Mouse (Mus musculus) megakaryocyte, adult 5-6 weeks (primary cell): Measurements from ENCODE around the gene Iqcf5. TPM values are rescaled to one million over a fixed set of nuclear protein-coding genes. Genes with fewer than 3 reads are reported as not detected.
A peak's percentile ranks its signal among the peaks of the same experiment; 100 is the strongest.

Source experiments
- ATAC-seq: 2 replicates; pipeline ENCODE4 v1.8.0; 2016; ENCODE audit warnings: mild to moderate bottlenecking, inconsistent platforms; ENCODE audit not compliant: poor library complexity, severe bottlenecking
- total RNA-seq, 2 experiments: library from RNA; stranded (forward) in 1 of 2; stranded (reverse) in 1 of 2; fragments of 153-499, 151-499 nt in 1 of 2; fragments of 221-1000, 200-1000 nt in 1 of 2; gene quantifications; 2 replicates each; pipeline versions ENCODE4 v1.2.3 to v1.2.4; 2015 to 2017

The Iqcf5 gene
- not detected in 2 replicates for total RNA-seq (2015)
- not detected in 2 replicates for total RNA-seq (2017)

DNA sequence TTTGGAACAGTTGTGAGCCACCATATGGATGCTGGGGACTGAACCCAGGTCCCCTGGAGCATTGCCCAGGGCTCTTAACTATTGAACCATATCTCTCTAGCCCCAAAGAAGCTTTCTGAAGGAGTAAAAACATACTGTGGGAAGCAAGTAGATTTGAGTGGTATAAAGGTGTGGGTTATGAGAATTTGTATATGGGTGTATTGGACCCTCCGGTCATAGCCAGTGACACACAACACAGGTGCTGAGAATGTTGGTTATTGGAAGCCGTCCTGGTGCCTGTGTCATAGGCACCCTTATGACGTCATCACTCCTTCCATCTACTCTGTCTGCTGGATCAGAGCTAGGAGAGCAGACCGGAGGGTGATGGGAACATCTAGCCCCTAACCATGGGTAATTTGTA lies at the start of gene Iqcf5:
TSS of gene Iqcf5 (plus strand) at position 301 of the 400 bp plus-strand sequence.
- ATAC-seq, result no peak

DNA sequence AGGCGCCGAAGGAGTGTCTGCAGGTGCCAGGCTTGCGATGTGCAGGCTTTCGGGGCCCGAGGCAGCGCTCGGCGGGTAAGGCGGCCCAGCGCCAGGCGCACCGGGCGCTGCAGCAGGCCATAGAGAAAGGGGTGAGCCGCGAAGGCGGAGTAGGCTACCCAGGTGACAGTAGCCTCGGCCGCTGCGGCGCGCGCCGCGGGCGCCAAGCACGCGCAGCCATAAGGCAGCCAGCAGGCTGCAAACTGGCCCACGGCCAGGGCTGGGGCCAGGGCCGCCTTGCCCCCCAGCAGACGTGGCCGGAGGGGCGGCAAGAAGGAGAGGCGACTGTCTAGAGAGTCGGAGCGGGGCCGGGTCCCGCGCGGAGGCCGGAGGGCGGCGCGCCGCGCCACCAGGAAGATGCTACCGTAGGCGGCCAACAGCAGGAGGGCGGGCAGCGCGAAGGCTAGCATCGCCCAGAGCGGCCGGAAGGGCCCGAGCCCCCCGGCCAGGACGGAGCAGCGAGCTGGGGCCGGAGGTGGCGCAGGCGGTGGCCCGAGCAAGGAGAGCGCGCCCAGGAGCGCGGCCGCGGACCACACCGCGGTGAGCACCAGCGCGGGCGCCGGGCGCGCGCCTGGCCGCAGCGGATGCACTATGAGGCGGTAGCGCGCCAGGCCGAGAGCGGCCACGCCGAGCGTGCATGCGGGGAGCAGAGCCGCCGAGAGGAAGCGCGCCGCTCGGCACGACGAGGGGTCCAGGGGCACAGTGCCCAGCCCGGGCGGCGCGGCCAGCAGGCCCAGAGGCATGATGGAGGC lies 49.4 kb upstream of the Iqcf5 start:
- ATAC-seq, result peak; percentile 39

DNA sequence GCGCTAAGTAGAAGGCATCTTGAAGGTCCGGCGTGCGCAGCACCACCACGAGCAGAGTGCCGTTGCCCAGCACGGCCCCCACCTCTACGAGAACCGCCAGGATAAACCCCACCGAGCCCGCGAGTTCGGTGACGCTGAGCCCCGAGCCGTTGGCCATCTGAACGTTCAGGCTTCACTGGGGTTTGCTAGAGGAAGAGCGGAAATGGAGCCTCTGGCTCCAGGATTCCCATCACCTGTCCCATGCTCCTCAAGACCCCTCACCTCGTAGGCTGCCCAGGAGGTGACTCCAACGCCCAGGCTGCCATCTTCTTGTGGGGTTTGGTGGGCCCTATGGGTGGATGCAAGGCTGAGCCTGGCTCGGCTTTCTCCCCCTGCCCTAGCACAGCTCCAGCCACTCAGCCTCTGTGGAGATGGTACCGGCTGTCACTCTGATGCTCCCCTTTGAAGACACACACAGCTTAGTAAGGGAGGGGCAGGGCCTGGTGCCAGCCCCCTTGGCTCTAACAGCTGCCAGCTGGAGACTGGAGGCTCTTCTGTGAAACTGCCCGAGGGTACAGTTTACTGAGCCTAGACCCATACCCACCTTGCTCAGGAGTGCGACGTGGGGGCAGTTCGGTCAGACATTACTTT lies 48.7 kb upstream of the Iqcf5 start, which contains the start of gene Gpr62:
TSS of gene Gpr62 (minus strand) at position 368 of the 630 bp plus-strand sequence.
- ATAC-seq, result no peak

DNA sequence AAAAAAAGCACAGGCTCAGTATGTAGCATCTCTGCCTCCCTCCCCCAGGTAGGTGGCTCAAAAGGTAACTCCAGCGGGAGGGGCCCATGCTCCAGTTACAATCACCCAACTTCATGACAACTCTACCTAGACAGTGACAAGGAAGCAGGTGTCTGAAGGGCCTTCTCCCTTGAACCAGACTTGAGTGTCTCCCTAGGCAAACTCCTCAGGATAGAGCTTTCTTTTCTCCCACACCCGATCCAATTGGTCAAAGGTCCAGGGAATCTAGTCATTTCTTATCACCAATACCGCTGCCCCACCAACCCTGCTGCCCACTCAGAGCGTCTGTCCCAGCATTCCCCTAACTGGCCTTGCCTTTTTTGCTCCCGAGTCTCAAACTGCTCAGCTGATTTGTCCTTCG lies 47.7 kb upstream of the Iqcf5 start:
- no peak for ATAC-seq

DNA sequence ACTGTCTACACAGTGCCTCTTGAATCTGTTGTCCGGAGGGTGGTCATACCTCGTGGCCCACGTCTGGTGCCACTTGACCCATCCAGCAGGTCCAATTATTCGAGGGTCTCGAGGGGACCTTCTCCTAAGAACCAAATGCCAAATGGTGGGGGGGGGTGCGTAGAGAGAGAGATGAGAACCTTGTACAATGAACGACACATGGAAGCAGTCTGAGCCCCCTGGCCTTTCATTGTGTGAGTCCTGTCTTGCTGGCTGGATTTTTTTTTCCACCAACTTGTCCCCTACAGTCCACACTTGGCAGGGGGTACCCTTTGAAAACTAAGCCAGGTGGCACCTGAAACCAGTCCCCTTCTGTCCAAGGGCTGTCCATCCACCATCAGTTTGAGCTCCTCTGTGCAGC lies 46.6 kb upstream of the Iqcf5 start:
- no peak for ATAC-seq

DNA sequence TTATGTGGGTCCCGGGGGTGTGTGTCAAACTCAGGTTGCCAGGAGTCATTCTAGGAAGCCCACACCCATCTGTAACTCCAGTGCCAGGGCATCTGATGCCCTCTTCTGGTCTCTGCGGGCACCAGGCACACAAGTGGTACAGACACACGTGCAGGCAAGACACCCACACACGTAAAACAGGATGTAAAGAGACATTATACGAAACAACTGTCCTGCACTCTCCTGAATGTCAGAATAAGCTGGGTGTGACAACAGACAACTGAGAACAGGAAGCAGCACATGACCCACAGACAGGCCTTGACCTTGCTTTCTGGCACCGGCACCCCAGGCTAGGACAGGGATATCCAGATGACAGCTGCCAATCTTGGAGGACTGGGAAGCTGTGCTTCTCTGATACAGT lies 45.1 kb upstream of the Iqcf5 start:
- peak; percentile 39 for ATAC-seq

DNA sequence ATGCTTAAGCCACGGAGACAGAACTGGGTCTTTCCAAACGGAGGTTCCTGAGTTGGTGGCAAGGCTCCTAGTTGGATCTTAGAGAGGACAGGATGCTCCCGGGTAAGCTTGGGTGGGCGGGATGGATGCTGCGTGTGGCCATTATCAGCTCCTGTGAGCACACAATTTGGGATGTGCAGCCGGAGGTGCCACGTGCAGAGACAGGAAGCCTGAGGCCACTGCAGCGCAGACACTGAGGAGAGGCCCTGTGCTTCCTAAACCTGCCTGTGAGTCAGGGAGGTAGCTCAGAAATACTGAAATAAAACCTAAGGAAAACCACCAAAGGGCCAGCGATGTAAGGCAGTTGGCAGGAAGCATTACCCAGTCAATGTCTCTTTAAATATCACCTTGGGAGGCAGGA lies 44.6 kb upstream of the Iqcf5 start:
- no peak for ATAC-seq

DNA sequence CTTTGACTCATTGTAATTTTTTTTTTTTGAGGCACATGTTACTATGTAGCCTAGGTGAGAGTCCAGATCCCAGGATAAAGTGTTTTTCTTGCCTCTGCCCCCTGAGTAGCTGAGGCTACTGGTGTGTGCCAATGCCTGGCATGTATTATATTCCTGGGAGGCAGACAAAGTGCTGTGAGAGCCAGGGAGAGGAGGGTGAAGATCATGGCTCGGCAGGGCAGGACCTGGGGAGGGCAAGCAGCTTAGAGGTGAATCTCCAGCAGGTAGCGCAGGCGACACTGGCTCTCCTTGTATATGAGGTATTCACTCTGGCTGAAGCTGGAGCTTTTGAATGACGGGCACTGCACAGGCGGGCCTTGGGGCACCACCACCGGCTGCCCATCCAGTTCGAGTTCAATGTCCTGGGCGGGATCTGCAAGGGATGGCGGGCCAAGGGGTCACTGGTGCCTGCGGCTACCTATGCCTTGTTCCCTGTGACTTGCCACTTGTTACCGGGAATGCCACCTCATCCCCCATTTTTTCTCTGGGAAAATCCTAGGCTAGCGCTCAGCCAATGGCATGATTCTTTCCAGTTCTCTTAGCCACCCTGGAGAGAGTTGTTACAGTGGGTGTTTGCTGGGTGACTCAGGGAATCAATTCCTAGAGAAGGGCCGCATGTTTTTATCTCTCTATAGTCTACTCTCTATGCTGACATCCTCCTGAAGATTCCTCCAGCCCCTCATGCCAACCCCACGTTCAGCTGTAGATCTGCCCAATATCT lies 43.2 kb upstream of the Iqcf5 start:
- no peak for ATAC-seq

DNA sequence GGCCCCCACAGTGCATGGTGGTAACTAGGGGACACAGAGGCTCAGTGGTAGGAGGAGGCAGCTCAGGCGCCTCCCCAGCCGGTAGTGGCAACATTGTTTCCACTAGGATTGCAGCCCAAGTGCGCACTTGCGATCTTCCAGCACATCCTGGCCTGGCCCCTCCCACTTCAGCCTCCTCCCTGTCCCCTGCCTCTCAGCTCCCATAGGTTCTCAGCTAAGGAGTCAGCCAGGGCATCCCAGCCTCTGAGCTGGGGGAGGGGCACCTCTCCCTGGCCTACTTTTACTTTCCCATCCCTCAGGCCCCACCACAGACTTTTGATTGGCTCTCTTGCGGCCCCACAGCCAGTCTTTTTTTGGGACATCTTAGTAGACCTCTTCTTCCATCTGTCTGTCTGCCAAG lies 42.5 kb upstream of the Iqcf5 start:
- no peak for ATAC-seq

DNA sequence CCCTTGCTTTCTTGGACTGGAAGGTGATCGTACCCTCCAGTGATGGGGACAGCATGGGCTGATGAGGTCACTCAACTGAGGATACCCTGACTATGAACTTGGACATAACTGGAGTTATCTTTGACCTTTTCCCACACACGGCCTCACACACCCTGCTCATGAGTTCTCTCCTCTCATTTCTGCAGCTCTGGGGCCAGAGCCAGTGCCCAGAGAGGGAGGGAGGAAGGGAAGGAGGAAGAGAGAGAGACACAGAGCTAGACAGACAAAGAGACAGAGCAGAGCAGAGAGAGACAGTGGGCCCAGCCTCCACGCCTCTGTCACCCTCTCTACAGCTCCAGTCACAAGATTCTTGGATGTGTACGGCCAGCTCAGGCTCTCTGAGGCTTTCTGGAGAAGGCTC lies 42.1 kb upstream of the Iqcf5 start:
- no peak for ATAC-seq

DNA sequence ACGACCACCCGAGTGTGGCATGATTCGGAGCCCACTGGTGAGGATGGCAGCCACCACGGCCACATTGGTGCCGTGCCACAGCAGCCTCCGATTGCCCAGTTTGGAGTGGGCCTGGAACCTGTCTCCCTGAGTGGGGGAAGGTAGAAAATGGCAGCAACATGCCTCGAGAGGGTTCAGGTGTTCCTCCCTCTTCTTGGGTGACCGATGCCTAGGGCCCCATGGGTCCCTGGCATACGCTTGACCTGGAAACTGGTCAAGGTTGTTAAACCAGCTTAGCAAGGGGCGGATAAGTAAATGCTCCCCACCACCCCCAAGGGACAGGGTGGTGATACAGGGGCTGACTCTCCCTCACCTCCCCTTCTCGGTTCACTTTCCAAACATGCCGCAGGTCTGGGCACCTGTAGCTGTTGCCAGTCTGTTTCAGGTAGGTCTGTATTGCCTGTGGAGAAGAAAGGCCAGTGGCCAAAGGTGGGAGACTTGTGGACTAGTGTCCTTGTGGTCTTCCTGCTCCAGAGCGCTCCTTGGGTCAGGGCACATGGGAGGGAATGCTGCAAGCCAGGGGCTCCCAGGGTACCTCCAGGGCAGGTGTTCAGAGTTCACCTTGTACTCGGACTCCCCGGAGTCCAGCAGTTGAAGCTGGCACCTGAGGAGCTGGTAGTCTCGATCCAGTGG lies 41.2 kb upstream of the Iqcf5 start:
- no peak for ATAC-seq

DNA sequence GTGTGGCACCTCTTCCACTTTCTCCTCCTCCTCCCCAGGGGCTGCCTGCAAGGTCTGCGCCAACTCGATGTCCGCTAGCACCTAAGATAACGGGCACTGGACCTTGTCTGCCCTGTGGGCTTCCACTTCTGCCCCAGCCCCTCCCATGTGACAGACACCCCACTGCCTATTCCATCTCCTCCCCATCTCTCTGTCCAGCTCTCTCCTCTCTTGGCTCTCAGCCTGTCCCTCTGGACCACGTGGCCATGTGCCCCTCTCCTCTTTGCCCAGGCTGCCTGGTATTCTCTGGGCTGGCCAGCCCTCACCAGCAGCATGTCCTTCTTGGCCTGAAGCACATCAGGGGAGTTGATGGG lies 40.6 kb upstream of the Iqcf5 start:
- ATAC-seq, result no peak

DNA sequence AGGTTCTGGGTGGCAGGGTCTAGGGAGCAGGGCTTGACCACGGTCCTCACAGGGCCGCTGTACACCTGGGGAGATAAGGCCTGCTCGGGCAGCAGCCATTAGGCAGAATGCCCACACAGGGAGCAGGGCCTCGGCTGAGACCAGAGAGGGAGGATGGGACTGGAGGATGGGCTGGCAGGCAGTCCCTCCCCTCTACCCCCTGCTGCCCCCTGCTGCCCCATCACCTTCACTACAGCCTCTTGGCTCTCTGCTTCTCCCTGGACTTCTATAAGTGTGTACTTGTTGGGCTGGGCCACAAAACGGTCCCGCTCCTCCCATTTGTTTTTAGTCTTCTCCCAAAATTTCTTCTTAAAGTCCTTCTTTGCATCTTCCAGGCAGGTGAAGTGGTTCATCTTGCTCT lies 39.9 kb upstream of the Iqcf5 start:
- peak; percentile 41 for ATAC-seq

DNA sequence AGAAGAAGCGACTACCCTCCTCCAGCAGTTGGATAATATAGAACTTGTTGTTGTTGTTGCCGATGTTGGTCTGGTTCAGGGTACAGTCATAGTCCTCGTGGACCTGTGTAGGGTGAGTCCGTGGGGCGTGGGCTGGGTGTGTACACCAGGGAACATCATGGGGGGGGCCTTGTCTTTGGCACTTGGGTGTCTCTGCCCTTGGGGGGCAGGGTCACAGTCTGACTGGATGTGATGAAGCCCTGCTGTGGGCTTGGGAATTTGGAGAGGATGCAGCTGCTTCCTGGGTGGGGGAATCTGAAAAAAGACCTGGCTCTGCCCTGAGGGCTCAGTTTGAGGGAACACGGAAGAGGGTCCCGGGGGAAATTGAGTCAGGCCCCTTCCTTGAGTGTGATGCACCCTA lies 39.3 kb upstream of the Iqcf5 start:
- no peak for ATAC-seq

DNA sequence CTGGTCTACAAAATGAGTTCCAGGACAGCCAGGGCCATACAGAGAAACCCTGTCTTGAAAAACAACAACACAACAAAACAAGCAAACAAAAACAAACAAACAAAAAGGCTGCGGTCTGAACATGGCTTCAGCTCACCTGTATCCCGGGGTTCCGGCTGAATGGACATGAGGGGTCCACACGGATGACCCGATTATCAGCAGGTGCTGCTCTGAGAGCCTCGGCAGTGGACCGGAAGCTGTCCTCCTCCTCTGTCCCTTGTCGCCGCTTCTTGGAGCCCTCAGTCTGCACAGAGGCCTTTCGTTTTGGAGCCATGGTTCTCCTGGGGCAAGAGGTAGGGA lies 38.7 kb upstream of the Iqcf5 start, which contains the start of gene Rrp9:
TSS of gene Rrp9 (plus strand) at position 301 of the 339 bp plus-strand sequence.
- no peak for ATAC-seq

DNA sequence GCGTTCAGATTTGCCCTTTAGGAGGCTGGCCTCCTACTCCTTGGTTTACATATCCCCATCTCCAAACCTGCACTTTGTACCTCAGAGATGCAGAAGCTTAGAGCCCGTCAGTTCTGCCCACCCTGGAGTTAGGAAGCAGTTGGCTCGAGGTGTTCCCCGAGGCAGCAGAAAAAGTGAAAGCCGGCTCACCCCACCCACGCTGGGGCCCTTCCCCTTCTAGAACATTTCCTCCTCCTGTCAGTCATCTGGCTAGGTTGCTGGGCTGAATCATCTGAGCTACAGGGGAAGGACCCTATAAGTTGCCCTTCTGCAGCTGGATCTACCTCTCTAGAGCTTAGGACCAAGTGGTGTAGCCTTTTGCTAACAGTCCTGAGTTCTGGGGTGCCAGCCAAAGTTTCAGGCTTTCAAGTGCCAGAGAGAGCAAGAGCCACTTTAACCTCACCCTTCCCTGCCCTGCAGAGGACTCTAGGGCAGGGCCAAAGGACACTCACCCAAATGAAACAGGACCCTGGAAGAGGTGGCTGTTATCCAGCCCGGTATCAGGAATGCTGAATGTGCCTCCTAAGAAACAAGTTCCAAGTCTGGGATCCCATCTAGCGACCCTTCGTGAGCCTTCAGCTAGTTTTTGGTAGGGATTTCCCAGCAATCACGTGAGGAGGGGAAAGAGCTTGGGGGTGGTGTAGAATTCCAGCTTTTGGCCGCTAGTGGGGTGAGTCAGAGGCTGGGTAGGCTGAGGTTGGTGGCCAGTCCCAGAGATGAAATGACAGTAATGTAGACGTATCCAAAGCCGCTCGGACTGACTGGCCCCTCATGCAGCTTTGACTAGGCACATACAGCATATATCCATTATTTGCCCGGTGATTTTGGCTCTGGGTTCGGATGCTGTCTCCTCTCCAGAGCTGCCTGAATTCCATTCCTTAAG lies 38.1 kb upstream of the Iqcf5 start:
- ATAC-seq, result peak; percentile 49

DNA sequence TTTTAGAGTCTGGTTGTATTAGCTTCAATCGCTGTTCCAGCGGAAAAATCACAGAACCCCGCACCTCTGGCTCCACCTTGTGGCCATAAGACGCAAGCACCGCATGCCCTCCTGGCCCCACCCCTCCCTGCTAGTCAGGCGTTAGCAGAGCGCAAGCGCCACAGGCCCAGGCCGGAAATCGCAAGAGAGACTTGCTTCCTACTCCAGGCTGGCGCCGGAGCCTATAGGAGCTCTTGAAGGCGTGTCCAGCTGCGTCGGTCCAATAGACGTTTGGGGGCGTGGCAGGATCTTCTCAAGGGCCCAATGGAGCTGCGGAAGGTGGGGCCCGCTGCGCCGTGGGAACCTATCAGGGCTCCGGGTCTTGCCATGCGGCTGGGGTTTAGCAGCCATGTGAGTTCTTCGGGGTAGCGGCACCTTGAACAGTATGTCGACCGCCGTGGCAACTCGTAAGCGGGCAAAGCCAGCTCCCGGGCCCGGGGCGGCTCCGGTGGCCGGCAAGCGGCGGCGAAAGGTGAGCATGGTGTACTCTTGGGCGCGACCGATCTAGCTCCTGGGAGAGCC lies 37.4 kb upstream of the Iqcf5 start, which contains the start of gene Parp3:
TSS of gene Parp3 (minus strand) at position 26 of the 561 bp plus-strand sequence.
- ATAC-seq, result peak; percentile 84

DNA sequence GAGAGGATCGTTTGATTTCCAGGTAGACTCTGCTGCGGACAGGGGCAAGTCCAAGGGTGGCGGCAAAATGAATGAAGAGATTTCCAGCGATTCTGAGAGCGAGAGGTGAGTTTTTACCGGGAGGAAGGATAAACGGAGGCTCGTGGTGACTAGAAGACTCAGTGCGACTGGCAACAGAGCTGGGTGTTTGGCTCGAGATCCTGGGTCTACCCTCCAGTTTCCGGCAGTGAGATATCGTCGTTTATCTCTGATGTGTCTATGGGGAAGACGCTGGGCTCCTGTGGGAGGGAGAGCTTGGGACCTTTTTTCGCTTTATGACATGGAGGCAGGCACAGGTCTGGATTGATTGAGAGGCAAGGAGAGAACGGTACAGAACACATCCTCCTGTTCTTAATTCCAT lies 36.7 kb upstream of the Iqcf5 start:
- no peak for ATAC-seq

DNA sequence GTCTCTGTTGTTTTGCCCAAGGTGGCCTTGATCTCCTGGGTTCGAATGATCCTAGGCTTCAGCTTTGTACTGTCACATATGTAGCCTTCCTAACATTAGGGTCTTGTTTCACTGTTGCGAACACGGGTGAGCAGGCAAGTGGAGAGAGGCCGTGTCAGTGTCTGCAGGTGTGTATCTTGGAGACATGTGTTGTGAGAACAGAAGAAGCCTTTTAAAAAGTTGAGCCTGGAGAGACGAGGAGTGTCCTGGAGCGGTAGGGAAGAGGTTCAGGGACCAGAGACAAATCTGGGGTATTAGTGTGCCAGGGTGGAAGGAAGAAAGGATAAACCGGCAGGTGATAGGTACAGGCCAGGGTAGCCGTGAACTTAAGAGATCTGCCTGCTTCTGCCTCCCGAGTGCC lies 36.3 kb upstream of the Iqcf5 start:
- no peak for ATAC-seq

DNA sequence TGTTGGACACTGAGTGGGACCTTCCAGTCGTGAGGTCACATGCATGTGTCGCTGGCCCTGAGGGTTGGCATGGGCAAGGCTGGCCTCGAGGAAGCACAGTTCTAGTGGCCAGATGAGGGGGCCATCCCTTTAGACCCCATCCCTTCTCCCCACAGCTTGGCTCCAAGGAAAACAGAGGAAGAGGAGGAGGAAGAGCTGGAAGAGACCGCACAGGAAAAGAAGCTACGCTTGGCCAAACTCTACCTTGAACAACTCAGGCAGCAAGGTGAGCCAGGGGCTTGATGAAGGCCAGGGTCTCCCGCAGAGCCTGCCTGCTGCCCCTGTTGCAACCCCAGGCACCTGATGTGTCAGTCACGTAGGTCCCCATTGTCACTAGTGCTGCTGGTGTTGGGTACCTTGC lies 33.8 kb upstream of the Iqcf5 start:
- ATAC-seq, result no peak
